Mouse (Mus musculus): Measurements from ENCODE around the gene Dvl2.

GRCm38 (mm10) chr11:70014880-70015558 lies 14.6 kb downstream of the Dvl2 start, which contains the start of gene Acadvl:
- TF ChIP-seq CTCF (IDR thresholded peaks at IDR 0.05; ENCODE audit: low read depth, low read length) (no peak), TAL1 (conservative IDR thresholded peaks at IDR 0.05; ENCODE audit: low read depth, low read length) (no peak), POLR2AphosphoS5 (IDR thresholded peaks at IDR 0.05; ENCODE audit: insufficient replicate concordance, low read depth, low read length) (no peak)

Measured in G1E (cell line).